8 mouse cellular contexts compared by ENCODE assay signal in the genomic region with DNA sequence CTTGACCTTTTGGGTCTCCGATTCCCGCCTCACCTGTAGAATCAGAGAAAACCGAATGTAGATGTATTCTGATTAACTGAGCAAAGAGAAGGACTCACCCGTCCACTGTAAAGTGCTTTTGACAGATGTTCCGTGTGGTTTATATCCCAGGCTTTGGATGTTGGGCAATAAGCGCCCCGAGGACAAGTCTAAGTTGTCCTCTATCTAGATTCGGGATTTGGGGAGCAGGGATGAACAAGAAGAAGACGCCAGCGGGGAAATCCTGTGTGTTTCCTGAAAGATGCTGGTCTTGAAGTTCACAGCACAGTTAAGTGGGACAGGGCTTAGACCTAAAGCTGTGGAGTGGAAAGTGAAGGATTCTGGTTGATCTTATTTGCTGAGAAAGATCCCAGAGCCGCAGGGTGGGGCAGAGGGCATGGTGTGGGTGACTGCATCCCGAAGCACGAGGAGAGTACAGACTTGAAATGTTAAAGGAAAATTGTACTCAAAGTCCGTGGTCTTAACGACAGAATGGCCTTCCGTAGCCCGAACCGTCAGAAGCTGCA. TPM values are rescaled to one million over a fixed set of nuclear protein-coding genes. Genes with fewer than 3 reads are reported as not detected.
DNase-seq lines count a peak whose midpoint lies in the region; ATAC-seq and TF ChIP-seq lines count a peak whose summit lies in the region.

No protein-coding gene starts in this region.

- WGBS in heart, embryonic 13.5 days, result 5% methylated on average over 18 of the region's 18 CpGs
- WGBS in forebrain, embryonic 16.5 days, result 4% methylated on average over 18 of the region's 18 CpGs
- 3% methylated on average over 18 of the region's 18 CpGs for WGBS in midbrain, embryonic 12.5 days

- in situ Hi-C loops in ES-E14 (cut with MboI; ENCODE audit: low sequenced_read_pairs in 2 of 2, unreplicated experiment in 2 of 2), result loop anchor here in 1 of 2 experiments (5.0 kb wide), 1 partner anchor 37 kb away; no protein-coding TSS in a partner anchor

- ATAC-seq in heart, embryonic 13.5 days (ENCODE audit: extremely low read depth, insufficient number of reproducible peaks, low FRiP score, low TSS enrichment), result no peak
- ATAC-seq in forebrain, embryonic 16.5 days, result no peak
- ATAC-seq in midbrain, embryonic 12.5 days (ENCODE audit: low FRiP score, low read depth), result no peak

- peak overlapping the region; percentile 82 for H3K9ac ChIP-seq in heart, embryonic 13.5 days
- H3K9ac ChIP-seq in ES-E14 (ENCODE audit: insufficient read depth, low read depth, low read length, poor library complexity, severe bottlenecking), result peak overlapping the region; percentile 71; the same call in 1 of the 2 replicates
- H3K9ac ChIP-seq in forebrain, embryonic 16.5 days (replicated peaks; ENCODE audit: low read depth, low read length), result no peak overlapping the region; the same call in 1 of the 2 replicates
- H3K9ac ChIP-seq in midbrain, embryonic 12.5 days (replicated peaks), result peak overlapping the region; percentile 93; the same call in 1 of the 2 replicates

- no peak overlapping the region for H3K27ac ChIP-seq in heart, embryonic 13.5 days (replicated peaks)
- no peak overlapping the region for H3K27ac ChIP-seq in ES-E14 (ENCODE audit: insufficient read depth, low read depth, low read length, poor library complexity, severe bottlenecking)
- no peak overlapping the region; the same call in 1 of the 2 replicates for H3K27ac ChIP-seq in forebrain, embryonic 16.5 days (ENCODE audit: low read length)
- peak overlapping the region; percentile 96; the same call in 1 of the 2 replicates for H3K27ac ChIP-seq in midbrain, embryonic 12.5 days (replicated peaks)

- H3K9me3 ChIP-seq in heart, embryonic 13.5 days, result no peaks in the 10 kb centered on the region
- no peaks in the 10 kb centered on the region for H3K9me3 ChIP-seq in ES-E14 (ENCODE audit: control insufficient read depth, insufficient read depth, low read depth, low read length)
- H3K9me3 ChIP-seq in forebrain, embryonic 16.5 days (ENCODE audit: control insufficient read depth, low read length), result no peaks in the 10 kb centered on the region
- no peaks in the 10 kb centered on the region for H3K9me3 ChIP-seq in midbrain, embryonic 12.5 days

- no peak for DNase-seq in heart, adult 11 months
- DNase-seq in ES-E14 (ENCODE audit: low read depth, low spot score), result no peak
- DNase-seq in left cerebral cortex, adult 18-20 months (ENCODE audit: low spot score in 2 of 2), result no peak
- no peak for DNase-seq in layer of hippocampus, adult 11-12 months (ENCODE audit: low spot score)
- DNase-seq in right cerebral cortex, postnatal 4 days, result no peak

- H3K4me2 ChIP-seq in heart, embryonic 13.5 days, result peak overlapping the region; percentile 99
- peak overlapping the region; percentile 84 for H3K4me2 ChIP-seq in forebrain, embryonic 16.5 days (ENCODE audit: low read length)
- peak overlapping the region; percentile 80 for H3K4me2 ChIP-seq in midbrain, embryonic 12.5 days (replicated peaks)

- H3K4me3 ChIP-seq in heart, embryonic 13.5 days, result peak overlapping the region; percentile 81
- H3K4me3 ChIP-seq in ES-E14 (ENCODE audit: insufficient read depth in 1 of 2, low read depth in 1 of 2, low read length in 2 of 2, poor library complexity in 1 of 2, severe bottlenecking in 1 of 2), result peak overlapping the region; percentile 88 to 90
- peak overlapping the region; percentile 66 for H3K4me3 ChIP-seq in forebrain, embryonic 16.5 days (replicated peaks; ENCODE audit: low read length)
- H3K4me3 ChIP-seq in midbrain, embryonic 12.5 days, result peak overlapping the region; percentile 78

- peaks cover 58% of the 10 kb centered on the region for H3K27me3 ChIP-seq in heart, embryonic 13.5 days (replicated peaks)
- no peaks in the 10 kb centered on the region for H3K27me3 ChIP-seq in forebrain, embryonic 16.5 days (replicated peaks; ENCODE audit: control insufficient read depth, insufficient read depth, low read length)
- H3K27me3 ChIP-seq in midbrain, embryonic 12.5 days, result peaks cover 7% of the 10 kb centered on the region; the same call in 1 of the 2 replicates

- peaks cover 26% of the 10 kb centered on the region for H3K4me1 ChIP-seq in heart, embryonic 13.5 days
- peaks cover 0 to 19% of the 10 kb centered on the region in 2 experiments; a peak in 3 of 4 replicates for H3K4me1 ChIP-seq in ES-E14 (ENCODE audit: control insufficient read depth in 2 of 2, insufficient read depth in 2 of 2, low read length in 2 of 2, poor library complexity in 1 of 2)
- peaks cover 40% of the 10 kb centered on the region for H3K4me1 ChIP-seq in forebrain, embryonic 16.5 days (replicated peaks; ENCODE audit: control insufficient read depth, insufficient read depth, low read length)
- H3K4me1 ChIP-seq in midbrain, embryonic 12.5 days, result peaks cover 40% of the 10 kb centered on the region

- H3K36me3 ChIP-seq in heart, embryonic 13.5 days, result no peaks in the 10 kb centered on the region
- H3K36me3 ChIP-seq in ES-E14 (ENCODE audit: control insufficient read depth, insufficient read depth, low read length, poor library complexity, severe bottlenecking), result no peaks in the 10 kb centered on the region; the same call in 1 of the 2 replicates
- no peaks in the 10 kb centered on the region for H3K36me3 ChIP-seq in forebrain, embryonic 16.5 days (ENCODE audit: control insufficient read depth, insufficient read depth)
- no peaks in the 10 kb centered on the region for H3K36me3 ChIP-seq in midbrain, embryonic 12.5 days

TF ChIP-seq in ES-E14, 5 proteins besides CTCF, POLR2A, EP300 and RAD21:
- TF ChIP-seq ZNF384 (IDR thresholded peaks at IDR 0.05; ENCODE audit: low read depth, low read length) (no peak), HCFC1 (IDR thresholded peaks at IDR 0.05; ENCODE audit: borderline replicate concordance, insufficient read depth, low read length) (no peak), MAFK (IDR thresholded peaks at IDR 0.05; ENCODE audit: insufficient read depth, low read depth, low read length) (no peak), ZC3H11A (IDR thresholded peaks at IDR 0.05; ENCODE audit: borderline replicate concordance, low read depth, low read length) (no peak), CHD2 (IDR thresholded peaks at IDR 0.05; ENCODE audit: low read depth, low read length) (no peak)

RNA-seq across cellular contexts. Expression of gene Mtcl1, which starts 1.0 kb away (rescaled TPM):
- 1.3 and 1.5 TPM in 2 replicates for polyA plus RNA-seq in heart, embryonic 13.5 days (2015; fragmentation: Nextera tagmentation; extraction: Ambion mirVana)
- total RNA-seq in ES-E14 (2012; rRNA removed), result 75.8 and 104 TPM in 2 replicates
- polyA plus RNA-seq in forebrain, embryonic 16.5 days (2015; fragmentation: Nextera tagmentation; extraction: Ambion mirVana), result 33.1 and 44.3 TPM in 2 replicates
- 72.5 and 91.2 TPM in 2 replicates for polyA plus RNA-seq in midbrain, embryonic 12.5 days (2016; fragmentation: Nextera tagmentation; extraction: Ambion mirVana)
- total RNA-seq in left cerebral cortex, adult 18-20 months (2021), result 100 to 1,000 TPM; 109 to 122 TPM

Comparison
In these comparisons a context has a peak if more than half of its experiments do, and no peak if none do; other contexts are left out.
1. RNA of gene Mtcl1, which starts 1.0 kb away (polyA plus RNA-seq): 72.5 to 91.2 TPM in midbrain, embryonic 12.5 days and 33.1 to 44.3 TPM in forebrain, embryonic 16.5 days; 1.3 to 1.5 TPM in heart, embryonic 13.5 days; every median in the first group is over 10 times any median in the second.
2. Peak in every context shown above with its lines, with median percentiles within 50 percentile points of each other: H3K4me2 ChIP-seq and H3K4me3 ChIP-seq.